Mouse (Mus musculus): ENCODE measurements around the gene Pdcd7. TPM values are rescaled to one million over a fixed set of nuclear protein-coding genes. Genes with fewer than 3 reads are reported as not detected.

The Pdcd7 gene
- polyA plus RNA-seq, 1 experiment from 2014 or later: 9.9 TPM

GRCm38 (mm10) chr9:65399934-65400333 is 54.0 kb downstream of the Pdcd7 start:
- Histone ChIP-seq H3K36me3 (ENCODE audit: control insufficient read depth, insufficient read depth, low read length) (no peaks in the 10 kb centered on the region), H3K27ac (ENCODE audit: low read depth, low read length) (no peak overlapping the region), H3K27me3 (replicated peaks; ENCODE audit: control insufficient read depth, insufficient read depth, low read length) (no peaks in the 10 kb centered on the region), H3K4me3 (ENCODE audit: low read depth, low read length) (no peak overlapping the region), H3K4me1 (ENCODE audit: control insufficient read depth, insufficient read depth, low read length) (peaks cover 6% of the 10 kb centered on the region; the same call in 1 of the 2 replicates), H3K4me2 (ENCODE audit: low read length) (no peak overlapping the region), H3K9ac (ENCODE audit: low read length) (no peak overlapping the region), H3K9me3 (replicated peaks; ENCODE audit: control insufficient read depth, low read length) (no peaks in the 10 kb centered on the region)
- DNase-seq (ENCODE audit: low spot score) (no peak), ATAC-seq (no peak)
- WGBS: 93% methylated on average over 6 of the region's 6 CpGs

GRCm38 (mm10) chr9:65404331-65405183 is 58.7 kb downstream of the Pdcd7 start:
- H3K9ac ChIP-seq (ENCODE audit: low read length): no peak overlapping the region
- H3K9me3 ChIP-seq (replicated peaks; ENCODE audit: control insufficient read depth, low read length): no peaks in the 10 kb centered on the region
- peak; percentile 70 for DNase-seq (ENCODE audit: low spot score)
- H3K4me3 ChIP-seq (ENCODE audit: low read depth, low read length): no peak overlapping the region
- H3K4me2 ChIP-seq (ENCODE audit: low read length): no peak overlapping the region
- no peak for ATAC-seq
- H3K27ac ChIP-seq (ENCODE audit: low read depth, low read length): no peak overlapping the region
- H3K27me3 ChIP-seq (replicated peaks; ENCODE audit: control insufficient read depth, insufficient read depth, low read length): no peaks in the 10 kb centered on the region
- WGBS: 71% methylated on average over 15 of the region's 15 CpGs
- peaks cover 6% of the 10 kb centered on the region; the same call in 1 of the 2 replicates for H3K4me1 ChIP-seq (ENCODE audit: control insufficient read depth, insufficient read depth, low read length)
- no peaks in the 10 kb centered on the region for H3K36me3 ChIP-seq (ENCODE audit: control insufficient read depth, insufficient read depth, low read length)

- H3K27ac ChIP-seq (ENCODE audit: low read depth, low read length): no peak overlapping the region
- no peak overlapping the region for H3K9ac ChIP-seq (ENCODE audit: low read length)
- 83% methylated on average over 2 of the region's 2 CpGs for WGBS
- H3K9me3 ChIP-seq (replicated peaks; ENCODE audit: control insufficient read depth, low read length): no peaks in the 10 kb centered on the region
- H3K4me3 ChIP-seq (ENCODE audit: low read depth, low read length): no peak overlapping the region
- no peaks in the 10 kb centered on the region for H3K36me3 ChIP-seq (ENCODE audit: control insufficient read depth, insufficient read depth, low read length)
- no peak overlapping the region for H3K4me2 ChIP-seq (ENCODE audit: low read length)
- H3K4me1 ChIP-seq (ENCODE audit: control insufficient read depth, insufficient read depth, low read length): peaks cover 6% of the 10 kb centered on the region; the same call in 1 of the 2 replicates
- DNase-seq (ENCODE audit: low spot score) (no peak), ATAC-seq (no peak)
- no peaks in the 10 kb centered on the region for H3K27me3 ChIP-seq (replicated peaks; ENCODE audit: control insufficient read depth, insufficient read depth, low read length)
These were observed 59.2 kb downstream of the Pdcd7 start for GRCm38 (mm10) chr9:65405184-65405449.

- Histone ChIP-seq H3K9me3 (replicated peaks; ENCODE audit: control insufficient read depth, low read length) (no peaks in the 10 kb centered on the region), H3K4me3 (ENCODE audit: low read depth, low read length) (no peak overlapping the region), H3K4me1 (ENCODE audit: control insufficient read depth, insufficient read depth, low read length) (peaks cover 6% of the 10 kb centered on the region; the same call in 1 of the 2 replicates), H3K27ac (ENCODE audit: low read depth, low read length) (no peak overlapping the region), H3K9ac (ENCODE audit: low read length) (no peak overlapping the region), H3K36me3 (ENCODE audit: control insufficient read depth, insufficient read depth, low read length) (no peaks in the 10 kb centered on the region), H3K27me3 (replicated peaks; ENCODE audit: control insufficient read depth, insufficient read depth, low read length) (no peaks in the 10 kb centered on the region), H3K4me2 (ENCODE audit: low read length) (no peak overlapping the region)
- ATAC-seq (no peak), DNase-seq (ENCODE audit: low spot score) (no peak)
- WGBS: 86% methylated on average over 5 of the region's 5 CpGs
These were observed 61.4 kb downstream of the Pdcd7 start for GRCm38 (mm10) chr9:65407327-65407726.

GRCm38 (mm10) chr9:65407861-65408260 is 62.0 kb downstream of the Pdcd7 start:
- DNase-seq (ENCODE audit: low spot score) (no peak), ATAC-seq (no peak)
- 73% methylated on average over 3 of the region's 3 CpGs for WGBS
- H3K27ac ChIP-seq (ENCODE audit: low read depth, low read length): no peak overlapping the region
- H3K4me1 ChIP-seq (ENCODE audit: control insufficient read depth, insufficient read depth, low read length): peaks cover 6% of the 10 kb centered on the region; the same call in 1 of the 2 replicates
- no peaks in the 10 kb centered on the region for H3K36me3 ChIP-seq (ENCODE audit: control insufficient read depth, insufficient read depth, low read length)
- H3K4me3 ChIP-seq (ENCODE audit: low read depth, low read length): no peak overlapping the region
- no peak overlapping the region for H3K9ac ChIP-seq (ENCODE audit: low read length)
- no peak overlapping the region for H3K4me2 ChIP-seq (ENCODE audit: low read length)
- no peaks in the 10 kb centered on the region for H3K27me3 ChIP-seq (replicated peaks; ENCODE audit: control insufficient read depth, insufficient read depth, low read length)
- no peaks in the 10 kb centered on the region for H3K9me3 ChIP-seq (replicated peaks; ENCODE audit: control insufficient read depth, low read length)

GRCm38 (mm10) chr9:65408871-65409295 is 63.0 kb downstream of the Pdcd7 start:
- no peak overlapping the region for H3K9ac ChIP-seq (ENCODE audit: low read length)

More at GRCm38 (mm10) chr9:65408871-65409295, 63.0 kb downstream of the Pdcd7 start:
- Histone ChIP-seq H3K36me3 (ENCODE audit: control insufficient read depth, insufficient read depth, low read length) (no peaks in the 10 kb centered on the region), H3K4me2 (ENCODE audit: low read length) (no peak overlapping the region), H3K9me3 (replicated peaks; ENCODE audit: control insufficient read depth, low read length) (no peaks in the 10 kb centered on the region), H3K27me3 (replicated peaks; ENCODE audit: control insufficient read depth, insufficient read depth, low read length) (no peaks in the 10 kb centered on the region), H3K4me3 (ENCODE audit: low read depth, low read length) (no peak overlapping the region), H3K4me1 (ENCODE audit: control insufficient read depth, insufficient read depth, low read length) (peaks cover 6% of the 10 kb centered on the region; the same call in 1 of the 2 replicates), H3K27ac (ENCODE audit: low read depth, low read length) (no peak overlapping the region)
- ATAC-seq (no peak), DNase-seq (ENCODE audit: low spot score) (no peak)
- WGBS: 78% methylated on average over 5 of the region's 5 CpGs

Other genes with a start within 250 kb of the Pdcd7 start
- 8.9 and 13.4 TPM in 2 replicates for gene Igdcc4, start 244.6 kb upstream of the Pdcd7 start, polyA plus RNA-seq (2014; fragmentation: Nextera tagmentation; extraction: Ambion mirVana)
- gene Igdcc3, start 204.9 kb upstream of the Pdcd7 start, polyA plus RNA-seq (2014; fragmentation: Nextera tagmentation; extraction: Ambion mirVana): 5.1 and 5.8 TPM in 2 replicates
- 4.2 and 4.4 TPM in 2 replicates for gene Parp16, start 150.8 kb upstream of the Pdcd7 start, polyA plus RNA-seq (2014; fragmentation: Nextera tagmentation; extraction: Ambion mirVana)
- gene Cilp, start 80.9 kb upstream of the Pdcd7 start, polyA plus RNA-seq (2014; fragmentation: Nextera tagmentation; extraction: Ambion mirVana): 0.20 and 0.30 TPM in 2 replicates
- 42.2 and 47.9 TPM in 2 replicates for gene Clpx, start 51.8 kb upstream of the Pdcd7 start, polyA plus RNA-seq (2014; fragmentation: Nextera tagmentation; extraction: Ambion mirVana)
- 0.13 and 0.96 TPM in 2 replicates for gene Ubap1l, start 14.9 kb downstream of the Pdcd7 start, polyA plus RNA-seq (2014; fragmentation: Nextera tagmentation; extraction: Ambion mirVana)
- gene Kbtbd13, start 45.5 kb downstream of the Pdcd7 start, polyA plus RNA-seq (2014; fragmentation: Nextera tagmentation; extraction: Ambion mirVana): 0.20 and 0.40 TPM in 2 replicates
- 6.3 and 6.7 TPM in 2 replicates for gene Rasl12, start 52.4 kb downstream of the Pdcd7 start, polyA plus RNA-seq (2014; fragmentation: Nextera tagmentation; extraction: Ambion mirVana)
- gene Slc51b, start 76.9 kb downstream of the Pdcd7 start, polyA plus RNA-seq (2014; fragmentation: Nextera tagmentation; extraction: Ambion mirVana): not detected in 2 replicates
- 20.8 and 24.1 TPM in 2 replicates for gene Mtfmt, start 89.7 kb downstream of the Pdcd7 start, polyA plus RNA-seq (2014; fragmentation: Nextera tagmentation; extraction: Ambion mirVana)
- gene Spg21, start 114.8 kb downstream of the Pdcd7 start, polyA plus RNA-seq (2014; fragmentation: Nextera tagmentation; extraction: Ambion mirVana): 163 and 168 TPM in 2 replicates
- gene Ankdd1a, start 174.1 kb downstream of the Pdcd7 start, polyA plus RNA-seq (2014; fragmentation: Nextera tagmentation; extraction: Ambion mirVana): not detected in 2 replicates
- gene Plekho2, start 233.9 kb downstream of the Pdcd7 start, polyA plus RNA-seq (2014; fragmentation: Nextera tagmentation; extraction: Ambion mirVana): 3.6 and 3.9 TPM in 2 replicates
- 5.8 and 6.3 TPM in 2 replicates for gene Pif1, start 241.1 kb downstream of the Pdcd7 start, polyA plus RNA-seq (2014; fragmentation: Nextera tagmentation; extraction: Ambion mirVana)

Measured in forebrain, embryonic 14.5 days (tissue).